Mouse (Mus musculus) hindbrain, embryonic 15.5 days (tissue): ENCODE data around the gene Trmt61a. TPM values are rescaled to one million over a fixed set of nuclear protein-coding genes. Genes with fewer than 3 reads are reported as not detected.
"Not testable (repeated sequence)": the region's sequence is repeated elsewhere in the genome, so short reads cannot be mapped to it uniquely, and the experiment has no call there.

Experiments used
- ATAC-seq: fragments of 200-750 bp; cut with Nextera tagmentation; 2 replicates; pipeline ENCODE4 v1.8.0; 2017; ENCODE audit warnings: low read depth, moderate number of reproducible peaks, moderate TSS enrichment; ENCODE audit not compliant: low FRiP score
- H3K27ac ChIP-seq: fragments of 300-500 bp; sonication (generic); replicated peaks from 2 replicates; pipeline ENCODE4 v1.5.1; 2015; ENCODE audit warnings: mild to moderate bottlenecking, inconsistent platforms
- H3K27me3 ChIP-seq: fragments of 300-500 bp; sonication (generic); 2 replicates; pipeline ENCODE4 v1.6.1; 2015; ENCODE audit warnings: control low read depth, inconsistent platforms
- H3K36me3 ChIP-seq: fragments of 300-500 bp; sonication (generic); 2 replicates; pipeline ENCODE4 v1.6.1; 2015; ENCODE audit warnings: control low read depth, inconsistent platforms
- H3K4me1 ChIP-seq: fragments of 300-500 bp; sonication (generic); replicated peaks from 2 replicates; pipeline ENCODE4 v1.6.1; 2015; ENCODE audit warnings: control low read depth, inconsistent platforms
- H3K4me2 ChIP-seq: fragments of 300-500 bp; sonication (generic); 2 replicates; pipeline ENCODE4 v1.6.1; 2015; ENCODE audit warnings: moderate library complexity, mild to moderate bottlenecking, inconsistent platforms
- H3K4me3 ChIP-seq: fragments of 300-500 bp; sonication (generic); 2 replicates; pipeline ENCODE4 v1.5.1; 2015; ENCODE audit warnings: mild to moderate bottlenecking, inconsistent platforms
- H3K9ac ChIP-seq: fragments of 300-500 bp; sonication (generic); 2 replicates; pipeline ENCODE4 v1.6.1; 2015; ENCODE audit warnings: inconsistent platforms
- H3K9me3 ChIP-seq: fragments of 300-500 bp; sonication (generic); 2 replicates; pipeline ENCODE4 v1.6.1; 2016; ENCODE audit warnings: control low read depth, inconsistent platforms
- WGBS: fragments of 180-500 bp; shearing (Covaris S2); methylation state at CpG from one replicate; pipeline ENCODE4 v1.1.7; 2015; 5-methylcytosine and 5-hydroxymethylcytosine counted together
- polyA plus RNA-seq: library from polyadenylated mRNA; unstranded; fragments of >200 nt; fragmentation: Nextera tagmentation; extraction: Ambion mirVana; gene quantifications from 2 replicates; pipeline ENCODE4 v1.2.1, GENCODE M21; 2015

Gene Trmt61a
- polyA plus RNA-seq, 1 experiment from 2014 or later: 11.5 TPM

- H3K4me1 ChIP-seq: peaks cover 9% of the 10 kb centered on the region
- no peaks in the 10 kb centered on the region for H3K27me3 ChIP-seq
- H3K27ac ChIP-seq: peak overlapping the region; percentile 32
- no peaks in the 10 kb centered on the region for H3K9me3 ChIP-seq
- no peak overlapping the region for H3K4me3 ChIP-seq
- H3K4me2 ChIP-seq: no peak overlapping the region
- 47% methylated on average over 9 of the region's 9 CpGs for WGBS
- peaks cover 19% of the 10 kb centered on the region for H3K36me3 ChIP-seq
- no peak for ATAC-seq
- no peak overlapping the region for H3K9ac ChIP-seq
Measured at GRCm38 (mm10) chr12:111704609-111705008, 26.7 kb downstream of the Trmt61a start.

- no peaks in the 10 kb centered on the region for H3K9me3 ChIP-seq
- peaks cover 27% of the 10 kb centered on the region for H3K36me3 ChIP-seq
- WGBS: 79% methylated on average over 15 of the region's 15 CpGs
- H3K27ac ChIP-seq: peak overlapping the region; percentile 32; the same call in 1 of the 2 replicates
- H3K4me1 ChIP-seq: peaks cover 9% of the 10 kb centered on the region
- no peak overlapping the region for H3K4me2 ChIP-seq
- H3K27me3 ChIP-seq: no peaks in the 10 kb centered on the region
- no peak overlapping the region for H3K9ac ChIP-seq
- ATAC-seq: 0 out of 2 replicates have a peak, but pooled peaks have one; percentile 31
- H3K4me3 ChIP-seq: no peak overlapping the region
Measured at GRCm38 (mm10) chr12:111705186-111705973, 27.5 kb downstream of the Trmt61a start.

GRCm38 (mm10) chr12:111708181-111708580 lies 30.3 kb downstream of the Trmt61a start:
- Histone ChIP-seq H3K4me1 (peaks cover 22% of the 10 kb centered on the region), H3K4me3 (no peak overlapping the region), H3K4me2 (no peak overlapping the region), H3K9ac (no peak overlapping the region), H3K9me3 (no peaks in the 10 kb centered on the region), H3K36me3 (peaks cover 37% of the 10 kb centered on the region), H3K27me3 (no peaks in the 10 kb centered on the region), H3K27ac (no peak overlapping the region)
- WGBS: 82% methylated on average over 4 of the region's 4 CpGs
- no peak for ATAC-seq

GRCm38 (mm10) chr12:111710091-111710490 lies 32.2 kb downstream of the Trmt61a start:
- no peak overlapping the region for H3K27ac ChIP-seq
- no peaks in the 10 kb centered on the region for H3K9me3 ChIP-seq
- peaks cover 27% of the 10 kb centered on the region for H3K4me1 ChIP-seq
- WGBS: 96% methylated on average over 10 of the region's 10 CpGs
- no peak overlapping the region for H3K4me2 ChIP-seq
- no peaks in the 10 kb centered on the region for H3K27me3 ChIP-seq
- H3K36me3 ChIP-seq: peaks cover 37% of the 10 kb centered on the region
- no peak overlapping the region for H3K9ac ChIP-seq
- no peak for ATAC-seq
- no peak overlapping the region for H3K4me3 ChIP-seq

GRCm38 (mm10) chr12:111712476-111712875 lies 34.6 kb downstream of the Trmt61a start:
- ATAC-seq: no peak; the same call in 1 of the 2 replicates
- peaks cover 36% of the 10 kb centered on the region for H3K36me3 ChIP-seq

GRCm38 (mm10) chr12:111713004-111713651 lies 35.2 kb downstream of the Trmt61a start, which contains the start of the genes Bag5 and Apopt1:
TSS of gene Bag5 (minus strand) at chr12:111713257.
TSS of gene Apopt1 (plus strand) at chr12:111713261.
- peak; percentile 95 for ATAC-seq
- Histone ChIP-seq H3K27ac (peak within 1 kb of the TSS; percentile 83), H3K4me3 (peak within 1 kb of the TSS; percentile 87), H3K4me1 (peaks cover 29% of the 10 kb centered on the region), H3K9ac (peak within 1 kb of the TSS; percentile 78), H3K4me2 (peak within 1 kb of the TSS; percentile 84), H3K9me3 (no peaks in the 10 kb centered on the region), H3K36me3 (peaks cover 29% of the 10 kb centered on the region), H3K27me3 (no peaks in the 10 kb centered on the region)
- under 1% methylated on average over 78 of the region's 86 CpGs for WGBS

More at GRCm38 (mm10) chr12:111712476-111712875, 34.6 kb downstream of the Trmt61a start:
- WGBS: under 1% methylated on average over 29 of the region's 33 CpGs
- peak overlapping the region; percentile 78 for H3K9ac ChIP-seq
- H3K9me3 ChIP-seq: no peaks in the 10 kb centered on the region
- H3K4me1 ChIP-seq: peaks cover 29% of the 10 kb centered on the region
- H3K4me3 ChIP-seq: peak overlapping the region; percentile 87
- H3K4me2 ChIP-seq: peak overlapping the region; percentile 84
- H3K27ac ChIP-seq: peak overlapping the region; percentile 83
- no peaks in the 10 kb centered on the region for H3K27me3 ChIP-seq

- WGBS: 80% methylated on average over 6 of the region's 6 CpGs
- peaks cover 34% of the 10 kb centered on the region for H3K4me1 ChIP-seq
- not testable (repeated sequence) for H3K27ac ChIP-seq, H3K27me3 ChIP-seq, H3K9me3 ChIP-seq, ATAC-seq
- peak overlapping the region; percentile 78 for H3K9ac ChIP-seq
- peaks cover 24% of the 10 kb centered on the region for H3K36me3 ChIP-seq
- peak overlapping the region; percentile 87 for H3K4me3 ChIP-seq
- H3K4me2 ChIP-seq: peak overlapping the region; percentile 84
Measured at GRCm38 (mm10) chr12:111713880-111714279, 36.0 kb downstream of the Trmt61a start.

GRCm38 (mm10) chr12:111716505-111716904 lies 38.6 kb downstream of the Trmt61a start:
- 99% methylated on average over 7 of the region's 7 CpGs for WGBS
- Histone ChIP-seq H3K27ac (no peak overlapping the region), H3K9ac (no peak overlapping the region), H3K27me3 (no peaks in the 10 kb centered on the region), H3K4me2 (no peak overlapping the region), H3K4me3 (no peak overlapping the region), H3K4me1 (peaks cover 35% of the 10 kb centered on the region), H3K36me3 (no peaks in the 10 kb centered on the region), H3K9me3 (no peaks in the 10 kb centered on the region)
- no peak for ATAC-seq

- H3K36me3 ChIP-seq: peaks cover 7% of the 10 kb centered on the region; the same call in 1 of the 2 replicates
- peaks cover 26% of the 10 kb centered on the region for H3K4me1 ChIP-seq
- 0 out of 2 replicates have a peak overlapping the region, but pooled peaks have one; percentile 11 for H3K9ac ChIP-seq
- H3K27ac ChIP-seq: peak overlapping the region; percentile 73
- H3K4me2 ChIP-seq: no peak overlapping the region
- 28% methylated on average over 8 of the region's 8 CpGs for WGBS
- H3K9me3 ChIP-seq: no peaks in the 10 kb centered on the region
- H3K27me3 ChIP-seq: no peaks in the 10 kb centered on the region
- no peak overlapping the region for H3K4me3 ChIP-seq
- peak; percentile 52 for ATAC-seq
Measured at GRCm38 (mm10) chr12:111718656-111719055, 40.8 kb downstream of the Trmt61a start.

- Histone ChIP-seq H3K27ac (no peak overlapping the region), H3K4me2 (no peak overlapping the region), H3K27me3 (no peaks in the 10 kb centered on the region), H3K4me3 (no peak overlapping the region), H3K36me3 (peaks cover 19% of the 10 kb centered on the region; the same call in 1 of the 2 replicates), H3K9ac (no peak overlapping the region), H3K9me3 (no peaks in the 10 kb centered on the region), H3K4me1 (peaks cover 18% of the 10 kb centered on the region)
- WGBS: 84% methylated on average over 4 of the region's 4 CpGs
- no peak for ATAC-seq
Measured at GRCm38 (mm10) chr12:111720222-111720621, 42.3 kb downstream of the Trmt61a start.

- Histone ChIP-seq H3K4me2 (no peak overlapping the region), H3K9me3 (no peaks in the 10 kb centered on the region), H3K36me3 (peaks cover 21% of the 10 kb centered on the region; the same call in 1 of the 2 replicates), H3K27ac (no peak overlapping the region), H3K9ac (no peak overlapping the region), H3K4me3 (no peak overlapping the region), H3K27me3 (no peaks in the 10 kb centered on the region), H3K4me1 (peaks cover 25% of the 10 kb centered on the region; the same call in 1 of the 2 replicates)
- no peak for ATAC-seq
- WGBS: 74% methylated on average over 9 of the region's 9 CpGs
Measured at GRCm38 (mm10) chr12:111722654-111723053, 44.7 kb downstream of the Trmt61a start.
